Mouse (Mus musculus) heart, embryonic 15.5 days (tissue): ENCODE results near the gene Fads6. TPM values are rescaled to one million over a fixed set of nuclear protein-coding genes. Genes with fewer than 3 reads are reported as not detected.
A peak's percentile ranks its signal among the peaks of the same experiment; 100 is the strongest.

Source experiments
- ATAC-seq: fragments of 200-750 bp; cut with Nextera tagmentation; replicated peaks from 2 replicates; pipeline ENCODE4 v1.8.0; 2017; ENCODE audit warnings: low read depth, moderate TSS enrichment; ENCODE audit not compliant: insufficient number of reproducible peaks, insufficient read depth, low FRiP score
- H3K27ac ChIP-seq: fragments of 300-500 bp; sonication (generic); 2 replicates; pipeline ENCODE4 v1.5.1; 2015; ENCODE audit warnings: mild to moderate bottlenecking, inconsistent platforms
- H3K27me3 ChIP-seq: fragments of 300-500 bp; sonication (generic); 2 replicates; pipeline ENCODE4 v1.6.1; 2015; ENCODE audit warnings: inconsistent platforms
- H3K36me3 ChIP-seq: fragments of 300-500 bp; sonication (generic); 2 replicates; pipeline ENCODE4 v1.6.1; 2015; ENCODE audit warnings: mild to moderate bottlenecking, inconsistent platforms
- H3K4me1 ChIP-seq: fragments of 300-500 bp; sonication (generic); replicated peaks from 2 replicates; pipeline ENCODE4 v1.6.1; 2015; ENCODE audit warnings: inconsistent platforms
- H3K4me2 ChIP-seq: fragments of 300-500 bp; sonication (generic); 2 replicates; pipeline ENCODE4 v1.6.1; 2015; ENCODE audit warnings: inconsistent platforms, mild to moderate bottlenecking, moderate library complexity
- H3K4me3 ChIP-seq: fragments of 300-500 bp; sonication (generic); 2 replicates; pipeline ENCODE4 v1.5.1; 2015; ENCODE audit warnings: mild to moderate bottlenecking, inconsistent platforms
- H3K9ac ChIP-seq: fragments of 300-500 bp; sonication (generic); 2 replicates; pipeline ENCODE4 v1.6.1; 2015; ENCODE audit warnings: mild to moderate bottlenecking, inconsistent platforms
- H3K9me3 ChIP-seq: fragments of 300-500 bp; sonication (generic); replicated peaks from 2 replicates; pipeline ENCODE4 v1.6.1; 2016; ENCODE audit warnings: inconsistent platforms
- WGBS: fragments of 180-500 bp; shearing (Covaris S2); methylation state at CpG from one replicate; pipeline ENCODE4 v1.1.7; 2015; ENCODE audit warnings: mixed read lengths; 5-methylcytosine and 5-hydroxymethylcytosine counted together
- polyA plus RNA-seq: library from polyadenylated mRNA; unstranded; fragments of >200 nt; fragmentation: Nextera tagmentation; extraction: Ambion mirVana; gene quantifications from 2 replicates; pipeline ENCODE4 v1.2.1, GENCODE M21; 2015

Fads6 gene
- polyA plus RNA-seq, 1 experiment from 2014 or later: 0.55 TPM

- H3K9ac ChIP-seq: no peak overlapping the region
- peaks cover 28% of the 10 kb centered on the region for H3K27me3 ChIP-seq
- no peaks in the 10 kb centered on the region for H3K36me3 ChIP-seq
- H3K9me3 ChIP-seq: no peaks in the 10 kb centered on the region
- 60% methylated on average over 8 of the region's 8 CpGs for WGBS
- H3K4me2 ChIP-seq: peak overlapping the region; percentile 87; the same call in 1 of the 2 replicates
- no peak overlapping the region for H3K4me3 ChIP-seq
- H3K27ac ChIP-seq: no peak overlapping the region
- ATAC-seq: no peak
- peaks cover 11% of the 10 kb centered on the region for H3K4me1 ChIP-seq
Observed at GRCm38 (mm10) chr11:115298160-115298559, 697 bp upstream of the Fads6 start.

- peaks cover 18% of the 10 kb centered on the region for H3K4me1 ChIP-seq
- H3K36me3 ChIP-seq: no peaks in the 10 kb centered on the region
- 51% methylated on average over 21 of the region's 21 CpGs for WGBS
- no peaks in the 10 kb centered on the region for H3K9me3 ChIP-seq
- H3K4me2 ChIP-seq: peak overlapping the region; percentile 87
- H3K27ac ChIP-seq: no peak overlapping the region
- H3K4me3 ChIP-seq: peak overlapping the region; percentile 55
- peak overlapping the region; percentile 37; the same call in 1 of the 2 replicates for H3K9ac ChIP-seq
- ATAC-seq: no peak
- H3K27me3 ChIP-seq: peaks cover 28% of the 10 kb centered on the region
Observed at GRCm38 (mm10) chr11:115296471-115297210, 822 bp downstream of the Fads6 start.

GRCm38 (mm10) chr11:115295939-115296338 lies 1.5 kb downstream of the Fads6 start:
- Histone ChIP-seq H3K4me2 (no peak overlapping the region), H3K36me3 (no peaks in the 10 kb centered on the region), H3K9me3 (no peaks in the 10 kb centered on the region), H3K9ac (no peak overlapping the region), H3K4me3 (no peak overlapping the region), H3K4me1 (peaks cover 20% of the 10 kb centered on the region), H3K27me3 (peaks cover 28% of the 10 kb centered on the region), H3K27ac (no peak overlapping the region)
- WGBS: 87% methylated on average over 11 of the region's 11 CpGs
- ATAC-seq: no peak

- H3K36me3 ChIP-seq: no peaks in the 10 kb centered on the region
- H3K9ac ChIP-seq: no peak overlapping the region
- peaks cover 28% of the 10 kb centered on the region for H3K4me1 ChIP-seq
- no peaks in the 10 kb centered on the region for H3K9me3 ChIP-seq
- H3K4me3 ChIP-seq: no peak overlapping the region
- no peak for ATAC-seq
- no peak overlapping the region for H3K4me2 ChIP-seq
- H3K27ac ChIP-seq: no peak overlapping the region
- H3K27me3 ChIP-seq: peaks cover 16% of the 10 kb centered on the region
- 49% methylated on average over 14 of the region's 14 CpGs for WGBS
Observed at GRCm38 (mm10) chr11:115292631-115293375, 4.7 kb downstream of the Fads6 start.

- Histone ChIP-seq H3K27me3 (peaks cover 3% of the 10 kb centered on the region), H3K9ac (no peak overlapping the region), H3K4me3 (no peak overlapping the region), H3K9me3 (no peaks in the 10 kb centered on the region), H3K4me2 (no peak overlapping the region), H3K4me1 (peaks cover 17% of the 10 kb centered on the region), H3K36me3 (no peaks in the 10 kb centered on the region), H3K27ac (0 out of 2 replicates have a peak overlapping the region, but pooled peaks have one; percentile 13)
- WGBS: 77% methylated on average over 10 of the region's 10 CpGs
- ATAC-seq: no peak
Observed at GRCm38 (mm10) chr11:115291503-115291902, 6.0 kb downstream of the Fads6 start.

- H3K4me2 ChIP-seq: no peak overlapping the region
- H3K9ac ChIP-seq: no peak overlapping the region
- no peaks in the 10 kb centered on the region for H3K27me3 ChIP-seq
- H3K9me3 ChIP-seq: no peaks in the 10 kb centered on the region
- H3K4me3 ChIP-seq: no peak overlapping the region
- peak; percentile 48; the same call in 1 of the 2 replicates for ATAC-seq
- H3K27ac ChIP-seq: peak overlapping the region; percentile 53
- H3K4me1 ChIP-seq: peaks cover 17% of the 10 kb centered on the region
- H3K36me3 ChIP-seq: no peaks in the 10 kb centered on the region
- 37% methylated on average over 6 of the region's 6 CpGs for WGBS
Observed at GRCm38 (mm10) chr11:115290919-115291318, 6.5 kb downstream of the Fads6 start.

- Histone ChIP-seq H3K27me3 (no peaks in the 10 kb centered on the region), H3K9me3 (no peaks in the 10 kb centered on the region), H3K27ac (peak overlapping the region; percentile 53), H3K9ac (no peak overlapping the region), H3K4me2 (no peak overlapping the region), H3K4me3 (no peak overlapping the region), H3K36me3 (no peaks in the 10 kb centered on the region), H3K4me1 (peaks cover 20% of the 10 kb centered on the region)
- ATAC-seq: no peak
- 89% methylated on average over 1 of the region's 1 CpGs for WGBS
Observed at GRCm38 (mm10) chr11:115290314-115290713, 7.1 kb downstream of the Fads6 start.

GRCm38 (mm10) chr11:115289885-115290284 lies 7.6 kb downstream of the Fads6 start:
- 72% methylated on average over 8 of the region's 8 CpGs for WGBS
- Histone ChIP-seq H3K9me3 (no peaks in the 10 kb centered on the region), H3K4me1 (peaks cover 20% of the 10 kb centered on the region), H3K36me3 (no peaks in the 10 kb centered on the region), H3K4me2 (no peak overlapping the region), H3K27ac (0 out of 2 replicates have a peak overlapping the region, but pooled peaks have one; percentile 53), H3K27me3 (no peaks in the 10 kb centered on the region), H3K9ac (no peak overlapping the region), H3K4me3 (no peak overlapping the region)
- no peak for ATAC-seq

- 79% methylated on average over 2 of the region's 2 CpGs for WGBS
- Histone ChIP-seq H3K4me1 (peaks cover 20% of the 10 kb centered on the region), H3K27ac (no peak overlapping the region), H3K9ac (no peak overlapping the region), H3K9me3 (no peaks in the 10 kb centered on the region), H3K4me2 (no peak overlapping the region), H3K27me3 (no peaks in the 10 kb centered on the region), H3K36me3 (no peaks in the 10 kb centered on the region), H3K4me3 (no peak overlapping the region)
- no peak for ATAC-seq
Observed at GRCm38 (mm10) chr11:115288305-115288704, 9.2 kb downstream of the Fads6 start.

- ATAC-seq: no peak
- Histone ChIP-seq H3K9me3 (no peaks in the 10 kb centered on the region), H3K4me1 (peaks cover 15% of the 10 kb centered on the region), H3K4me3 (no peak overlapping the region), H3K4me2 (no peak overlapping the region), H3K9ac (no peak overlapping the region), H3K27me3 (no peaks in the 10 kb centered on the region), H3K36me3 (no peaks in the 10 kb centered on the region), H3K27ac (no peak overlapping the region)
- WGBS: 85% methylated on average over 5 of the region's 5 CpGs
Observed at GRCm38 (mm10) chr11:115287386-115287785, 10.1 kb downstream of the Fads6 start.

GRCm38 (mm10) chr11:115286201-115286993 lies 11.1 kb downstream of the Fads6 start:
- Histone ChIP-seq H3K4me2 (no peak overlapping the region), H3K4me3 (no peak overlapping the region), H3K4me1 (peaks cover 16% of the 10 kb centered on the region), H3K9me3 (no peaks in the 10 kb centered on the region), H3K27me3 (no peaks in the 10 kb centered on the region), H3K36me3 (no peaks in the 10 kb centered on the region), H3K9ac (no peak overlapping the region), H3K27ac (no peak overlapping the region)
- no peak for ATAC-seq
- WGBS: 68% methylated on average over 19 of the region's 19 CpGs
